Mouse (Mus musculus): ENCODE results near the gene Akain1. TPM values are rescaled to one million over a fixed set of nuclear protein-coding genes. Genes with fewer than 3 reads are reported as not detected.

Akain1 gene
- total and polyA plus RNA-seq, 2 experiments from 2014 or later, result not detected

- H3K4me2 ChIP-seq (ENCODE audit: low read depth, low read length), result peak overlapping the region; percentile 87
- H3K4me1 ChIP-seq (ENCODE audit: control insufficient read depth, insufficient read depth), result no peaks in the 10 kb centered on the region
- H3K27me3 ChIP-seq (ENCODE audit: control insufficient read depth, insufficient read depth, low read length), result no peaks in the 10 kb centered on the region
- H3K36me3 ChIP-seq (replicated peaks; ENCODE audit: control insufficient read depth, insufficient read depth, low read length), result no peaks in the 10 kb centered on the region
- ATAC-seq (ENCODE audit: insufficient read depth, low read depth) (no peak), DNase-seq (ENCODE audit: low spot score) (no peak)
- TF ChIP-seq CTCF (IDR thresholded peaks at IDR 0.05; ENCODE audit: low read depth) (no peak), EP300 (IDR thresholded peaks at IDR 0.05; ENCODE audit: low read depth) (no peak)
- H3K9ac ChIP-seq (replicated peaks; ENCODE audit: low read depth, low read length), result peak overlapping the region; percentile 84
- peak overlapping the region; percentile 79 for H3K4me3 ChIP-seq (ENCODE audit: low read depth, low read length)
- peak overlapping the region; percentile 96 for H3K27ac ChIP-seq (ENCODE audit: low read depth)
- H3K9me3 ChIP-seq (replicated peaks; ENCODE audit: control insufficient read depth, low read length), result no peaks in the 10 kb centered on the region
Observed at GRCm38 (mm10) chr17:69416163-69416562, 23.0 kb upstream of the Akain1 start.

GRCm38 (mm10) chr17:69416920-69417661 lies 22.0 kb upstream of the Akain1 start:
- H3K4me3 ChIP-seq (ENCODE audit: low read depth, low read length), result peak overlapping the region; percentile 79
- peak; percentile 99 for ATAC-seq (ENCODE audit: insufficient read depth, low read depth)
- TF ChIP-seq EP300 (IDR thresholded peaks at IDR 0.05; ENCODE audit: low read depth) (peak; percentile 84), CTCF (IDR thresholded peaks at IDR 0.05; ENCODE audit: low read depth) (no peak)
- under 1% methylated on average over 53 of the region's 56 CpGs for WGBS
- no peaks in the 10 kb centered on the region for H3K27me3 ChIP-seq (ENCODE audit: control insufficient read depth, insufficient read depth, low read length)
- peak overlapping the region; percentile 87 for H3K4me2 ChIP-seq (ENCODE audit: low read depth, low read length)
- peak overlapping the region; percentile 84 for H3K9ac ChIP-seq (replicated peaks; ENCODE audit: low read depth, low read length)
- H3K9me3 ChIP-seq (replicated peaks; ENCODE audit: control insufficient read depth, low read length), result no peaks in the 10 kb centered on the region
- peak overlapping the region; percentile 96 for H3K27ac ChIP-seq (ENCODE audit: low read depth)
- DNase-seq (ENCODE audit: low spot score), result peak; percentile 89
- H3K4me1 ChIP-seq (ENCODE audit: control insufficient read depth, insufficient read depth), result no peaks in the 10 kb centered on the region
- no peaks in the 10 kb centered on the region for H3K36me3 ChIP-seq (replicated peaks; ENCODE audit: control insufficient read depth, insufficient read depth, low read length)

DNA sequence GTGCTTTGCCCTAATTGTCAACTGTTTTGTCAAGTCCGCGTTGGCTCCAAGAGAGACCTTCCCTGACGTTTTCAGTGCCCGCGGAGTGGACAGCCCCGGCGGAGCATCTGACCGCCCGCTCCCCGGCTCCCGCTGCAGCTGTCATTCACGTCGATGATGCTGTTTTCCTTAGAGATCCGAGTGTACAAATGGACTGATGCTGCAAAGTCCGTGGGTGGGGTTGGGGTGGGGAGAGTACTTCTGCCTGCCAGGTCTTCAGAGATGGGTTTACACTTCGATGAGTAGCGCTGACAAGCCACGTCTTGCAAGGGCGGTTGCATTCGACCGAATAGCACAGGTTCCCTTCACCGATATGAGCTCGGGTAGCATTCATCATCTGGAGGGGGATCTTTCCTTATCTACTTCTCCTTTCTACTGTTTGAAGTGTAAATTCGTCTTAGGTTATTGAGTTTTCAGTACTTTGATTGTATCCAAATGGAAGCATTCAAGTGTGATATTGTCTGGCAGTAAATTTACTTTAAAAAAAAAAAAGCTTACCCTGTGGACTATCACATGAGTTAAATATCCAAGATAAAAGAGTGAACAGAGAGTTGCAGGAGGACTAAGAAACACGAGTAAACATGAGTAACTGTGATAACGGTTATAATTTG lies 21.3 kb upstream of the Akain1 start:
- no peaks in the 10 kb centered on the region for H3K9me3 ChIP-seq (replicated peaks; ENCODE audit: control insufficient read depth, low read length)
- no peak for DNase-seq (ENCODE audit: low spot score)
- no peaks in the 10 kb centered on the region for H3K27me3 ChIP-seq (ENCODE audit: control insufficient read depth, insufficient read depth, low read length)
- H3K4me3 ChIP-seq (ENCODE audit: low read depth, low read length), result peak overlapping the region; percentile 79
- H3K4me1 ChIP-seq (ENCODE audit: control insufficient read depth, insufficient read depth), result no peaks in the 10 kb centered on the region
- H3K4me2 ChIP-seq (ENCODE audit: low read depth, low read length), result peak overlapping the region; percentile 87
- peak overlapping the region; percentile 84 for H3K9ac ChIP-seq (replicated peaks; ENCODE audit: low read depth, low read length)
- H3K27ac ChIP-seq (ENCODE audit: low read depth), result peak overlapping the region; percentile 96
- peak; percentile 51 for ATAC-seq (ENCODE audit: insufficient read depth, low read depth)
- TF ChIP-seq CTCF (IDR thresholded peaks at IDR 0.05; ENCODE audit: low read depth) (no peak), EP300 (IDR thresholded peaks at IDR 0.05; ENCODE audit: low read depth) (no peak)
- no peaks in the 10 kb centered on the region for H3K36me3 ChIP-seq (replicated peaks; ENCODE audit: control insufficient read depth, insufficient read depth, low read length)
- 3% methylated on average over 26 of the region's 26 CpGs for WGBS

GRCm38 (mm10) chr17:69421592-69421991 lies 17.5 kb upstream of the Akain1 start:
- 15% methylated on average over 1 of the region's 1 CpGs for WGBS

DNA sequence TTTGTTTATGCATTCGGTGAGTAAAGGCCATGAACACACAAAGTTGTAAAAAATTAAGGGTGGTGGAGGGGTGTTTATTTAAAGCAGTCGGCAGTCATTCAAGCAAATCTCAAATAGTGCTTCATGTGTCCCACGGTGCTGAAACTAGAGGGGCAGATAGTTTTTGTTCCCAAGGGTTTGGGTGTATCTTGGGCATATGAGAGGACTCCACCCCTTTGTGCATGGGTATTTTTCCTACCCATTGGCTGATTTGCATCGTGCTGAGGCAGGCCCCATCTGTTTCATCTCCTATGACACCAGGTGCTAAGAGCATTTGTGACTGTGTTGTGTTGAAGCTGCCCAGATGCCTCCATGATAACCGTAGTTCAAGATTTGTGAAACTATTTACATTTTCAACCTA lies 1.3 kb upstream of the Akain1 start:
- TF ChIP-seq CTCF (IDR thresholded peaks at IDR 0.05; ENCODE audit: low read depth), result no peak
- TF ChIP-seq EP300 (IDR thresholded peaks at IDR 0.05; ENCODE audit: low read depth), result no peak
- peaks cover 24% of the 10 kb centered on the region for H3K27me3 ChIP-seq (ENCODE audit: control insufficient read depth, insufficient read depth, low read length)
- 61% methylated on average over 5 of the region's 5 CpGs for WGBS

More at GRCm38 (mm10) chr17:69421592-69421991, 17.5 kb upstream of the Akain1 start:
- Histone ChIP-seq H3K4me1 (ENCODE audit: control insufficient read depth, insufficient read depth) (no peaks in the 10 kb centered on the region), H3K27ac (ENCODE audit: low read depth) (no peak overlapping the region), H3K4me2 (ENCODE audit: low read depth, low read length) (no peak overlapping the region), H3K9me3 (replicated peaks; ENCODE audit: control insufficient read depth, low read length) (no peaks in the 10 kb centered on the region), H3K4me3 (ENCODE audit: low read depth, low read length) (no peak overlapping the region), H3K9ac (replicated peaks; ENCODE audit: low read depth, low read length) (no peak overlapping the region), H3K27me3 (ENCODE audit: control insufficient read depth, insufficient read depth, low read length) (no peaks in the 10 kb centered on the region), H3K36me3 (replicated peaks; ENCODE audit: control insufficient read depth, insufficient read depth, low read length) (no peaks in the 10 kb centered on the region)
- ATAC-seq (ENCODE audit: insufficient read depth, low read depth), result no peak
- peak; percentile 64 for DNase-seq (ENCODE audit: low spot score)
- TF ChIP-seq CTCF (IDR thresholded peaks at IDR 0.05; ENCODE audit: low read depth) (no peak), EP300 (IDR thresholded peaks at IDR 0.05; ENCODE audit: low read depth) (no peak)

More for the DNA sequence above, 1.3 kb upstream of the Akain1 start:
- Histone ChIP-seq H3K4me3 (ENCODE audit: low read depth, low read length) (no peak overlapping the region), H3K9ac (replicated peaks; ENCODE audit: low read depth, low read length) (no peak overlapping the region), H3K4me1 (ENCODE audit: control insufficient read depth, insufficient read depth) (peaks cover 14% of the 10 kb centered on the region), H3K27ac (ENCODE audit: low read depth) (no peak overlapping the region), H3K9me3 (replicated peaks; ENCODE audit: control insufficient read depth, low read length) (no peaks in the 10 kb centered on the region), H3K4me2 (ENCODE audit: low read depth, low read length) (no peak overlapping the region), H3K36me3 (replicated peaks; ENCODE audit: control insufficient read depth, insufficient read depth, low read length) (no peaks in the 10 kb centered on the region)
- DNase-seq (ENCODE audit: low spot score), result no peak
- ATAC-seq (ENCODE audit: insufficient read depth, low read depth), result no peak

Measured in heart, postnatal 0 days (tissue).